Mouse (Mus musculus) forebrain, embryonic 15.5 days (tissue): Measurements from ENCODE around the gene Cdsn. TPM values are rescaled to one million over a fixed set of nuclear protein-coding genes. Genes with fewer than 3 reads are reported as not detected.

Source experiments
- polyA plus RNA-seq: library from polyadenylated mRNA; unstranded; fragments of >200 nt; fragmentation: Nextera tagmentation; extraction: Ambion mirVana; gene quantifications from 2 replicates; pipeline ENCODE4 v1.2.1, GENCODE M21; 2015

Cdsn gene
- polyA plus RNA-seq, 1 experiment from 2014 or later: 0.11 TPM

Other genes starting within 250 kb of the Cdsn start
- 0.27 and 0.32 TPM in 2 replicates for gene H2-Q1, start 231.7 kb upstream of the Cdsn start, polyA plus RNA-seq
- 1.1 and 1.2 TPM in 2 replicates for gene H2-Q2, start 209.9 kb upstream of the Cdsn start, polyA plus RNA-seq
- 0.73 and 0.80 TPM in 2 replicates for gene H2-Q4, start 172.5 kb upstream of the Cdsn start, polyA plus RNA-seq
- 0.33 and 0.53 TPM in 2 replicates for gene H2-Q6, start 127.3 kb upstream of the Cdsn start, polyA plus RNA-seq
- 1.2 and 1.3 TPM in 2 replicates for gene H2-Q7, start 113.0 kb upstream of the Cdsn start, polyA plus RNA-seq
- 0.11 and 0.83 TPM in 2 replicates for gene H2-Q10, start 82.0 kb upstream of the Cdsn start, polyA plus RNA-seq
- gene Pou5f1, start 46.1 kb upstream of the Cdsn start, polyA plus RNA-seq: not detected in 2 replicates
- gene Tcf19, start 35.3 kb upstream of the Cdsn start, polyA plus RNA-seq: 33.6 and 36.9 TPM in 2 replicates
- 9.5 and 10.6 TPM in 2 replicates for gene Cchcr1, start 35.0 kb upstream of the Cdsn start, polyA plus RNA-seq
- 1.2 and 1.5 TPM in 2 replicates for gene Psors1c2, start 18.9 kb upstream of the Cdsn start, polyA plus RNA-seq
- gene 2300002M23Rik, start 15.3 kb downstream of the Cdsn start, polyA plus RNA-seq: not detected in 2 replicates
- not detected in 2 replicates for gene Sfta2, start 49.4 kb downstream of the Cdsn start, polyA plus RNA-seq
- not detected in 2 replicates for gene Gm9573, start 74.5 kb downstream of the Cdsn start, polyA plus RNA-seq
- gene Mucl3, start 91.6 kb downstream of the Cdsn start, polyA plus RNA-seq: not detected in 2 replicates
- 16.2 and 18.1 TPM in 2 replicates for gene Vars2, start 115.5 kb downstream of the Cdsn start, polyA plus RNA-seq
- gene Gtf2h4, start 121.6 kb downstream of the Cdsn start, polyA plus RNA-seq: 36.1 and 37.8 TPM in 2 replicates
- 127 TPM in 2 replicates for gene Ddr1, start 152.5 kb downstream of the Cdsn start, polyA plus RNA-seq